Mouse (Mus musculus) splenic B cell, adult 2 months (primary cell): ENCODE data around the gene Dpm3.
A peak's percentile ranks its signal among the peaks of the same experiment; 100 is the strongest.

Experiments used
- DNase-seq: peaks from one replicate; pipeline ENCODE4 v3.0.0-alpha.2; 2011; ENCODE audit warnings: low read depth, low spot score
- H3K27me3 ChIP-seq: 2 replicates; pipeline ENCODE4 v1.6.1; 2012; ENCODE audit warnings: mild to moderate bottlenecking, low read length, moderate library complexity, mixed read lengths; ENCODE audit not compliant: control insufficient read depth, poor library complexity, insufficient read depth, severe bottlenecking
- H3K36me3 ChIP-seq: 2 replicates; pipeline ENCODE4 v1.6.1; 2012; ENCODE audit warnings: mild to moderate bottlenecking, low read length, moderate library complexity, mixed read lengths; ENCODE audit not compliant: control insufficient read depth, poor library complexity, insufficient read depth, severe bottlenecking

Gene Dpm3

DNA sequence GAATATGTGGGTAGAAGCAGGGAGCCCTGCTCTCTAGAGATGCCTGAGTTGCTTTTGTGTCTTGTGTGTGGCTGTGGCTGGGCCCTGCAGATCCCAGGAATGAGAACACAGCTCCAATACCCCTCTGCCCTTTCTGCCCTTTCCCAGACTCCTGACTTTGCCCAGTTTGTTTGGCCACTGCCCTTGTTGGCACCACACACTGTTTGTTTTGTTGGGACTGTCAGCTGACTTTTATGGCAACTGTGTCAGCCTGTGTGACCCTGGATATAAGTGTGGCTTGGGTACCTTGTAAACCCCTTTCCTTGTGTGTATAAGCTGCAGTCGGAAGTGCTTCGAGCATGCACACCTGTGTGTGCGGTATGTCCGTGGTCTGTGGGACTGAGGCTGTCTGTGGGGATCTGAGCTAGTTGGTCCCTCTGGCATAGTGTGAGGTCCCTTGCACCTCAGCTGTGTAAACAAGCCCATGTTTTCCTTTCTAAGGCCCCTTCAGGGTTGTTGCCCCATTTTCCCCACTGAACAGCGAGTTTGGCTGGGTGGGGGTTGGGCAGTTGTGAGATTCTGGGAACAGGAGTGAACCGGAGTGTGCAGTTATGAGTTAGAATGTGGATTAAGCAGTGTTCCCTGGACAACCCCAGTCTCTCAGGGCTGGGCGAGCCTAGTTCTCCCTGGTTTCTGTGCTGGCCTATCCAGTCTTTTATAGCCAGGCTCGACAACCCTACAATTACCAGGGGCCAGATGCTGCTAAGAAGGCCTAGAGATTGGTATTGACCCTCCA, 46.6 kb downstream of the Dpm3 start:
- DNase-seq, result no peak
- H3K27me3 ChIP-seq, result no peaks in the 10 kb centered on the region; the same call in 1 of the 2 replicates

DNA sequence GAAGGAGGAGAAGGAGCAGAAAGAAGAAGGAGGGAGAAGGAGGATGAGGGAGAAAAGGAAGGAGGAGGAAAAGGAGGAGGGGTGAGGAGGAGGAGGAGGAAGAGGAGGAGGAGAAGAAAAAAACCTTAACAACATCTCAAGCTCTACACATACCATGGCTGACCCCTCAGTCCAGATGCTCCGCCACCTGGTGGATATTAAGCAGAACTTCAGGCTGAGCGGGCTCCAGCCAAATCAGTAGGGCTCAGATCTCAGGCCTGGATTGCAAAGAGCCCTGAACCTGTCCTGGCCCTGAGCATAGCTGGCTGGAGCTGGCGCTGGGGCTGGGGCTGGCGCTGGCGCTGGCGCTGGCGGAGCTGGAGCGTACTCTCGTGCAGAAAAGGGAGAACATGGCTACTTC, 48.9 kb downstream of the Dpm3 start:
- Histone ChIP-seq H3K36me3 (no peaks in the 10 kb centered on the region), H3K27me3 (no peaks in the 10 kb centered on the region; the same call in 1 of the 2 replicates)
- peak; percentile 81 for DNase-seq

More for the DNA sequence above, 46.6 kb downstream of the Dpm3 start:
- no peaks in the 10 kb centered on the region for H3K36me3 ChIP-seq

- no peaks in the 10 kb centered on the region; the same call in 1 of the 2 replicates for H3K27me3 ChIP-seq
- H3K36me3 ChIP-seq, result no peaks in the 10 kb centered on the region
- no peak for DNase-seq
These were observed 55.2 kb downstream of the Dpm3 start for GRCm38 (mm10) chr3:89314340-89314739.

GRCm38 (mm10) chr3:89314791-89315190, 55.6 kb downstream of the Dpm3 start:
- Histone ChIP-seq H3K27me3 (no peaks in the 10 kb centered on the region; the same call in 1 of the 2 replicates), H3K36me3 (no peaks in the 10 kb centered on the region)
- no peak for DNase-seq

DNA sequence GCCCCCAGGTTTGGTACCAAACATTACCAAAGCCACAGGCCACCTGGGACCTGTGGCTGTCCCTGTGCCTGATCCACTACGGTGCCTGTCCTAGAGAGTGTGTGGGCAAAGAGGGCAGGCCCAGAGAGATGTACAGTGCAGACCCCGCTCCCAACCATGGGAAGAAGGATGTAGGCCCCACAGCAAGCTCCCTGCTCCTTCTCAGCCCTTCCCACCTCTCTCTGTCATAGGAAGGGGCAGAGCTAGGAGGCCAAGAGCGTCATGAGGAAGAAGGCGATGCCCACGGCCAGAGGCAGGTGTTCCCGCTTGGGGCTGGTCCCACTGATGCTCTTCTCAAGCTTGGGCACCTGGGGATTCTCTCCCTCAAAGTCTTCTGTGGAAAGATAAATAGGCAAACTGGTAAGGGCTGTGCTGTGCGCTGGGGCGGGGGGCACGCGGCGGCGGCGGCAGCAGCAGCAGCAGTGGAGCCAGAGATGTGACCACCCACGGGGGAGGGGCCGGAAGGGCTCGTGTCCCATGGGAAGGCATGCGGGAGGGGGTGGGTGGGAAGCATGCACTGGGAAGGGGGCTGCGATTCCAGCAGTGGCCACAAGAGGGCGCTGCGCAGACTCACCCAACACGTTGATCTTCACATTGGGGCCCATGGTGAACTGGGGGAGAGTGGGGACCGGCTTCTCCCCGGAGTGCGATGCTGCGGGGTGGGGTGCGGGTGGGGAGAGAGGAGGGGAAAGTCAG, 56.2 kb downstream of the Dpm3 start:
- H3K27me3 ChIP-seq, result no peaks in the 10 kb centered on the region; the same call in 1 of the 2 replicates
- H3K36me3 ChIP-seq, result no peaks in the 10 kb centered on the region
- peak; percentile 76 for DNase-seq

DNA sequence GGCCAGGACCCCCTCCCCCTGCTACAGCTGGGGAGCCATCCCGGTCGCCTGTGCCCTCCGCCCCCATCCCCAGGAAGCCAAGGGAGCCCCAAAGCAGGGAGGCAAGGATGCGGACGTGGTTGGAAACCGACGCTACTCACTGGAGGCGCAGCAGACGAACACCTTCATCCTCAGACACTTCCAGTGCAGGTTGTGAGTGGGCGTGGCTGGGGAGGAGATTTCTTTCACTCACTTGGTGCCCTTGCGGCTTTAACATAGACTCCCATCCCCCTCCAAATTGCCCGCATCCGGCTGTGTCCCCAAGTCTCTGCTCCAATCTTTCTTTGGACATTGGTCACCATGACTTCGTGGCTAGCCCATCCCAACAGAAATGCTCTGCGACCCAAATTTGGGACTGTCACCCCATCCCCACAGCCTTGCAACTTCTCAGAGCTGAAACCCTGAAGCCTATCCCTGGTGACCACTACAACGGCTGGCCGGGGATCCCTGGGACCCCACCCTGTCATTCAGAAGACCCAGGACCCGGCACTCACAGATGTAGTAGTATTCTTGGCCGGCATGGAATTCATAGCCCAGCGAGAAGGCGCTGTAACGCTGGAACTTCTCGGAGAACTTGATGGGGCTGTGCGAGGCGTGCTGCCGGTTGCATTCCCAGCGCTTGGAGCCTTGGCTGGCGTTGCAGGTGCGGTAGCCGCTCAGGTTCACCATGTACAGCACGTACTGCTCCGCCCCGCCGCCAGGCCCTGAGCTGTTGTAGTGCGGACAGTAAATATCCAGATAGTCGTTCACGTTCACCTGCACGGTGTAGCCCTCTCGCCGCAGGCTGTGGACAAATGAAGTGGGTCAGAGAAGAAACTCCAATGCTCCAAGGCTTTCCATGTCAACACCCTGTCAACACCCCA, 57.0 kb downstream of the Dpm3 start:
- Histone ChIP-seq H3K27me3 (no peaks in the 10 kb centered on the region; the same call in 1 of the 2 replicates), H3K36me3 (no peaks in the 10 kb centered on the region)
- DNase-seq, result no peak
